Mouse (Mus musculus) spleen, adult 2 months (tissue): ENCODE results near the gene Coro7.

Experiments
- CTCF ChIP-seq: fragments of 200-500 bp; IDR thresholded peaks from 2 replicates; pipeline ENCODE4 v1.5.1; 2011; ENCODE audit warnings: mild to moderate bottlenecking, inconsistent platforms; ENCODE audit not compliant: insufficient read depth, insufficient read length, insufficient replicate concordance; ENCODE audit errors: extremely low read depth
- POLR2A ChIP-seq: fragments of 200-500 bp; IDR thresholded peaks from 2 replicates; pipeline ENCODE4 v1.6.1; 2011; ENCODE audit warnings: low read depth, low read length, inconsistent platforms

DNA sequence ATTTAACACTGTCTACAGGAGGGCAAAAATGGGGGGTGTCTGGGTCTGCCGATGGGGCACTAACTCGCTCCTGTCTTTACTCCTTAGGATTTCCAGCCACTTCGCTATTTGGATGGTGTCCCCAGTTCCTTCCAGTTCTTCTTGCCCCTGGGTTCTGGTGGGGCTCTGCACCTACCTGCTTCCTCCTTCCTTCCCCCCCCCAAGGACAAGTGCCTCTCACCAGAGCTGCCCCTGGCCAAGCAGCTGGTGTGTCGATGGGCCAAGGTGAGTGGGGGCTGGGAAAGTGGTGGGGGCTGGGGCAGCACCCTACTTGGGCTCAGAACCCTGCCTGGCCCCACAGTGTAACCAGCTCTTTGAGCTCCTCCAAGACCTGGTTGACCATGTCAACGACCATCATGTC, 68.4 kb downstream of the Coro7 start:
- no peak for TF ChIP-seq CTCF
- TF ChIP-seq POLR2A: no peak
